Mouse (Mus musculus) kidney, postnatal 36 days (tissue): ENCODE measurements around the gene Wipf1.

Experiments used
- DNase-seq, 2 experiments: peaks; one replicate each; pipeline ENCODE4 v3.0.0; 2021 to 2022; ENCODE audit warnings: mixed read lengths in 2 of 2

Wipf1 gene

GRCm38 (mm10) chr2:73428803-73429468, 100.6 kb downstream of the Wipf1 start:
- DNase-seq: no peak

GRCm38 (mm10) chr2:73427293-73427692, 102.2 kb downstream of the Wipf1 start:
- peak; percentile 47 to 71 for DNase-seq

GRCm38 (mm10) chr2:73425822-73426221, 103.7 kb downstream of the Wipf1 start:
- DNase-seq: no peak

- no peak for DNase-seq
These were observed 109.8 kb downstream of the Wipf1 start for GRCm38 (mm10) chr2:73419730-73420129.

- peak; percentile 16 to 69 for DNase-seq
These were observed 110.2 kb downstream of the Wipf1 start for GRCm38 (mm10) chr2:73419285-73419684.

GRCm38 (mm10) chr2:73415892-73416291, 113.6 kb downstream of the Wipf1 start:
- DNase-seq: no peak

- no peak for DNase-seq
These were observed 119.5 kb downstream of the Wipf1 start for GRCm38 (mm10) chr2:73410076-73410475.

- DNase-seq: no peak
These were observed 121.9 kb downstream of the Wipf1 start for GRCm38 (mm10) chr2:73407662-73408061.

GRCm38 (mm10) chr2:73406336-73406915, 123.1 kb downstream of the Wipf1 start:
- no peak for DNase-seq

GRCm38 (mm10) chr2:73404980-73405379, 124.6 kb downstream of the Wipf1 start:
- no peak for DNase-seq

GRCm38 (mm10) chr2:73404442-73404841, 125.1 kb downstream of the Wipf1 start:
- no peak for DNase-seq

- DNase-seq: no peak
These were observed 126.0 kb downstream of the Wipf1 start for GRCm38 (mm10) chr2:73403385-73404013.

- DNase-seq: no peak
These were observed 127.8 kb downstream of the Wipf1 start for GRCm38 (mm10) chr2:73401689-73402088.

GRCm38 (mm10) chr2:73397476-73397875, 132.1 kb downstream of the Wipf1 start:
- DNase-seq: no peak

- DNase-seq: no peak
These were observed 132.7 kb downstream of the Wipf1 start for GRCm38 (mm10) chr2:73396828-73397325.

- no peak for DNase-seq
These were observed 134.0 kb downstream of the Wipf1 start for GRCm38 (mm10) chr2:73395516-73395915.

GRCm38 (mm10) chr2:73394476-73394875, 135.1 kb downstream of the Wipf1 start:
- DNase-seq: no peak

- no peak for DNase-seq
These were observed 136.8 kb downstream of the Wipf1 start for GRCm38 (mm10) chr2:73392772-73393171.

GRCm38 (mm10) chr2:73389951-73390350, 139.6 kb downstream of the Wipf1 start:
- DNase-seq: no peak

GRCm38 (mm10) chr2:73387806-73388205, 141.7 kb downstream of the Wipf1 start:
- no peak for DNase-seq

- DNase-seq: peak; percentile 100
These were observed 143.0 kb downstream of the Wipf1 start, which contains the start of gene Gpr155 for GRCm38 (mm10) chr2:73386356-73387046. Gene Gpr155, minus strand, starts transcription at chr2:73386572.

GRCm38 (mm10) chr2:73385641-73386355, 143.7 kb downstream of the Wipf1 start:
- DNase-seq: peak in 1 of 2 experiments; percentile 14

- DNase-seq: no peak
These were observed 144.4 kb downstream of the Wipf1 start for GRCm38 (mm10) chr2:73385172-73385571.
